Mouse (Mus musculus) adrenal gland, postnatal 0 days (tissue): ENCODE results near the gene Nod2. TPM values are rescaled to one million over a fixed set of nuclear protein-coding genes. Genes with fewer than 3 reads are reported as not detected.

Source experiments
- polyA plus RNA-seq: library from polyadenylated mRNA; unstranded; fragments of >200 nt; fragmentation: Nextera tagmentation; extraction: Ambion mirVana; gene quantifications from 2 replicates; pipeline ENCODE4 v1.2.1, GENCODE M21; 2015

The Nod2 gene
- 0.11 and 0.13 TPM in 2 replicates for polyA plus RNA-seq

DNA sequence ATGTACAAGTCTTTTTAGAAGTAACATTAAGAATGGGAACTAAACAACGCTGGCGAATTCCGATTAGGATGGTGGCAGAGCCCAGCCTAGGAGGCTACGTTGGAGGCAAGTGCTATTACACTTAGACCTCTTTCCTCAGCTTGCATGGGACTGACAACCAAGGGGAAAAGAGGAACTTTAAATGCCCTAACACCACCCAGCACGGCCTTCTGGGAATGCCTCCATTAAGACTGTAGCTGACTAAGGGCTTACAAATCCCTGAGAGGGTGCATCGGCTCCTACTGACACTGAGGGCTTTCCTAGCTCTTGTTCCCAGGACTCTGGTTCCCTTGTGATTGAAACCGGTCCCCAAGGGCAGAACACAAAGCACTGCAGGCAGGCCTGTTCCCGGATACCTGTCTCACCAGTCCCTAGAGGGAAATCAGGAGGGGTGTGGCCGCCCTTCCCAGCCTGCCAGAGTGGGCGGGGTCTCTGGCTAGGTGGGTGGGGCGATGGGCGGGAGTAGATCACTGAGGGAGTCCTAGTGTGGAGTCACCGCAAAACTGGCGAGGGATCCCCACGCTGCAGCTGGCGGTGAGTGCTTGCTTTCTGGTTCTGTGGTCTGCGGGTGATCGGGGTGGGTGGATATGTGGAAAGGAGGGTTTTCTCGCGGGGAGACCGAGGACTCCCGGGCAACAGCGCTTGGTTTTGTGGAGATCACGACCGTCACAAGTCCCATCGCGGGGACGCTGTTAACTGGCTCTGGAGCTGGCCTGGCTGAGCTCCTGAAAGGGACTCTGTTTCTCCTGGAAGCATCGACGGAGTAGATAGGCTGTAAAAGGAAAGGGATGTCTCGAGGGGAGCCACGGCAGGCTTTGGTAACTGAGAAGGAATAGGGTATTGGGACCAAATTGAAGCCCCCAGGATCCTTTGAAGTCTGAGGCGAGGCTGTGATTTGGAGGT, at the start of gene Nod2:
TSS of gene Nod2 (plus strand) at position 479 of the 942 bp plus-strand sequence.

DNA sequence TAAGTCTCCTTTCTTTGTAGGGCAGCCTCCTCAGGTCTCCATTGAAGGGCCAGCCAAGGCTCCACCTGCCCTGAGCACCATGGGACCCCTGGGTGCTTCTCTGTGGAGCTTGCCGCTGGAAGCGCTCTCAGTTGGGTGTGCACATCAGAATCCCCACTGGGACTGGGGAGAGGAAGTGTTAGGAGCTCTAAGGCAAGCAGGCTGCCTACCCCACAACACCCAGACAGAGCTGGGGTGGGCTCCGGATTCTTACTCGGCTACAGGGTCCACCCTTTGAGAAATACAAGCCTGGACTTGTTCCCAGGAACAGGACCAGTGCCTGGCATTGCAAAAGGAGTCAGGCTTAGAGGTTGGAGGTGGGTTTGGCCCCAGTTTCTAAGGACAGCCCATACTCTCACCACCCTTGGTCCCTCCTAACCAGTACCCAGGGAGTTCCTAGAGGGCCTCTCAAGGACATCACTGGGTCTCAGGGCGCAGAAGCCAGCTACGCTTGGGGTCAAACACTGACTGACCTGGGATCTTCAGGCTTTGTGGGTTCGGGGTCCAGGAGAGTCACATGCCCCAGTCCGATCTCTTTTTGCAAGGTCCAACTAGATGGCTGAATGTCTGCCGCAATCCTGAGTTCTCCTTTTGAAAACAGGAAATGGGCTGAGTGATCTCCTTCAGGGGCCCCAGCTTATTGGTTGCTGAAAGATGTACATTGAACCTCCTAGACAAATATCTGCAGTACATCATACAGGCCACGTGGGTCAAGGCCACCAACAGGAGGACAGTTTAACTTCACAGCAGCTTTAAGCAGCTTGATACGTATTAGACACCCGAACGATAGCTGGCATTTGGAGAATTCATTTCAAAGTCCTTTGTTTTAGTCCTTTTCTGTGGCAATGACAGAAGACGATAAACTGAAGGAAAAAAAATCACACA, 11.4 kb upstream of the Nod2 start, which contains the start of gene Snx20:
TSS of gene Snx20 (minus strand) at position 655 of the 924 bp plus-strand sequence.

DNA sequence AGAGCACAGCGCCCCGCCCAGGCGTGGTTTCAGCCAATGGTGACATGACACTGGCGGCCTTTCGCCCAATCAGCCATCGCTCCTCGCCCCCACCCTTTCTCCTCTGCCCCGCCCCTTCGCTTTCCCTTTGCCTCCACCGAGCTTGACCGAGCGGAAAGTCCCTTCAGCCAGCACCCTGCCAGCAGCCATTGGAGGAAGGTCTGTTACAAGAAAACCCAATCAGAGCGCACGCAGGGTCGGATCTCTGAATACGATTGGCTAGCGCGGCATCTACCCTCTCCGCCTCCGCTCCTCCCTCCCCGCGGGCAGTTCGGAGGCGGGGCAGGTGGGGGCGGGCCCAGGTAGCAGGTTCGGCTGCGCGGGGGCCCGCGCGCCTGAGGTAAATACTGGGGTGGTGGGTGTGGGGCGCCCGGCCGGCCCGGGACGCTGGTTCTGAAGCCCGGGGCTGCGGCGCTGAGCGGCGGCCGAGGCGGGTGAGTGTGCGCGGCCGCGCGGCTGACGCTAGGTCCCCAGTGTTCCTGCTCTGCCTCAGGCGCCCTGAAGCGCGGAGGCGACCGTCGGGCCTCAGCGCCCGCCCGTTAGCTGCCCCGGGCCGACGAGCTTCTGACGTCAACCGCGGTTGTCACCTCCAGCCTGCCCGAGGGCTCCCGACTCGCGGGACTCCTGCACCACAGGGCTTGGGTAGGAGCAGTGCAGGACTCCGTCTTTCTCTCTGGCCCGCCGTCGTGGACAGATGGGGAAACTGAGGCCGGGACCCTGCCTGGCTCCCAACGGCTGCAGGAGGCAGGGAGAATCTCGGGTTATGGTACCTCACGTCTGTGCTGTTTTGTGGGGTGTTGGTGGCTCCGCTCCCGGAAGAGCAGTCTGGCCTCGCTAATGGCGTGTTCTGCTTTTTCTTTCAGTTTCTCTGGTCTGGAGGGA, 49.9 kb downstream of the Nod2 start, which contains the start of gene Cyld:
TSS of gene Cyld (plus strand) at position 308 of the 921 bp plus-strand sequence.

Other genes starting within 250 kb of the Nod2 start
- 36.9 and 41.1 TPM in 2 replicates for gene Nkd1, start 126.0 kb upstream of the Nod2 start, polyA plus RNA-seq
- gene Snx20, start 11.2 kb upstream of the Nod2 start, polyA plus RNA-seq = 4.2 and 4.9 TPM in 2 replicates
- 9.8 and 16.2 TPM in 2 replicates for gene Cyld, start 49.7 kb downstream of the Nod2 start, polyA plus RNA-seq